Comparison of ENCODE assay signal across 10 mouse cellular contexts in the genomic region with DNA sequence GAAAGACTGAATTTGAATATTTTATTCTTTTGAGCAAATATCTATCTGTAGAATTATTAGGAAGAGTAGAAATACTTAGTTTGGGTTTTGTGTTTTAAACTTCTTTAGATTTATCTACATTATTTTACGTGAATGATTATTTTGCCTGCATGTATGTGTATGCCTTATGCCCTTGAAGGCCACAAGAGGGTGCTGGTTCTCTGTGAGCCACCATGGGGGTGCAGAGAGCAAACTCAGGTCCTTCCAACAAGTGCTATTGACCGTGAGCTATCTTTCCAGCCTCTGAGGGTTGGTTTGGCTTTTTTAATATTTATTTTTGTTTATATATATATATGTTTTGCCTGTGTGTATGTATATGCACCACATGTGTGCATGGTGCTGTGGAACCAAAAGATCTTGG. TPM values are rescaled to one million over a fixed set of nuclear protein-coding genes. Genes with fewer than 3 reads are reported as not detected.
DNase-seq lines count a peak whose midpoint lies in the region; ATAC-seq and TF ChIP-seq lines count a peak whose summit lies in the region.
"Had no signal": no experiment of that assay in that cellular context is flagged by ENCODE, and none has a peak within 500 bp of the region (broad histone marks: within the 10 kb centered on the region; RNA-seq: fewer than 3 reads in every experiment).

No protein-coding gene starts in this region.

- no peaks in the 10 kb centered on the region for H3K4me1 ChIP-seq in testis, adult 2 months (ENCODE audit: control insufficient read depth, insufficient read depth, low read length)
- no peaks in the 10 kb centered on the region for H3K4me1 ChIP-seq in embryonic facial prominence, embryonic 10.5 days
- H3K4me1 ChIP-seq: megakaryocyte, embryonic 14.5 days had no signal

- TF ChIP-seq CTCF in gastrocnemius, adult 2 months (IDR thresholded peaks at IDR 0.05), result peak; percentile 90
- peak; percentile 47; the same call in 1 of the 2 replicates for TF ChIP-seq CTCF in testis, adult 2 months (IDR thresholded peaks at IDR 0.05; ENCODE audit: control insufficient read depth, insufficient read depth, insufficient replicate concordance, low read depth, low read length)

- ATAC-seq in megakaryocyte progenitor cell, adult 5-6 weeks (replicated peaks; ENCODE audit: poor library complexity), result peak; percentile 90

- TF ChIP-seq POLR2A in testis, adult 2 months (IDR thresholded peaks at IDR 0.05; ENCODE audit: control insufficient read depth, low read depth, low read length), result no peak

- intact Hi-C loops in gastrocnemius, adult 2 months (cut with DNase I), result loop anchor here (5.0 kb wide), 1 partner anchor 230 kb away; no protein-coding TSS in a partner anchor

- peaks cover 1% of the 10 kb centered on the region for H3K36me3 ChIP-seq in testis, adult 2 months (ENCODE audit: control insufficient read depth, insufficient read depth, low read length)
- peaks cover 98% of the 10 kb centered on the region for H3K36me3 ChIP-seq in embryonic facial prominence, embryonic 10.5 days (replicated peaks)

- H3K27me3 ChIP-seq in testis, adult 2 months (ENCODE audit: control insufficient read depth, insufficient read depth, low read length), result no peaks in the 10 kb centered on the region
- no peaks in the 10 kb centered on the region for H3K27me3 ChIP-seq in embryonic facial prominence, embryonic 10.5 days (replicated peaks; ENCODE audit: low read depth, poor library complexity, severe bottlenecking)
- H3K27me3 ChIP-seq: heart, embryonic 15.5 days; megakaryocyte, embryonic 14.5 days had no signal

- H3K4me3 ChIP-seq in gastrocnemius, adult 2 months, result no peak overlapping the region
- H3K4me3 ChIP-seq in testis, adult 2 months (ENCODE audit: control insufficient read depth, low read depth, low read length), result no peak overlapping the region
- H3K4me3 ChIP-seq in embryonic facial prominence, embryonic 10.5 days, result no peak overlapping the region
- H3K4me3 ChIP-seq: heart, embryonic 15.5 days; megakaryocyte, embryonic 14.5 days had no signal

- H3K9me3 ChIP-seq in embryonic facial prominence, embryonic 10.5 days, result no peaks in the 10 kb centered on the region
- H3K9me3 ChIP-seq: heart, embryonic 15.5 days; megakaryocyte, embryonic 14.5 days had no signal

- peak overlapping the region; percentile 25; the same call in 1 of the 2 replicates for H3K27ac ChIP-seq in gastrocnemius, adult 2 months
- H3K27ac ChIP-seq in testis, adult 2 months (ENCODE audit: control insufficient read depth, insufficient read depth, low read depth, low read length), result no peak overlapping the region
- H3K27ac ChIP-seq in embryonic facial prominence, embryonic 10.5 days (replicated peaks), result no peak overlapping the region
- H3K27ac ChIP-seq: heart, embryonic 15.5 days had no signal

- DNase-seq in gastrocnemius, adult 2 months, result peak; percentile 28
- no peak for DNase-seq in gastrocnemius, postnatal 4 days (ENCODE audit: low spot score in 2 of 2)
- no peak for DNase-seq in testis, postnatal 14 days (ENCODE audit: low spot score)
- DNase-seq in embryonic facial prominence, embryonic 10.5 days (ENCODE audit: low spot score), result peak; percentile 25
- DNase-seq in layer of hippocampus, adult 9-10 months (ENCODE audit: low spot score), result no peak
- DNase-seq in layer of hippocampus, postnatal 25 days (ENCODE audit: extremely low spot score in 1 of 2, low spot score in 1 of 2), result no peak

- 90% methylated on average over 2 of the region's 2 CpGs for WGBS in embryonic facial prominence, embryonic 10.5 days

RNA-seq across cellular contexts. Expression of gene Dynlrb1, which starts 28.9 kb away (rescaled TPM):
- 100 to 1,000 TPM; 100 to 128 TPM for total RNA-seq in gastrocnemius, adult 2 months (2021)
- total RNA-seq in gastrocnemius, postnatal 4 days (2021), result 100 to 1,000 TPM; 153 to 163 TPM
- 53.6 and 60.8 TPM in 2 replicates for polyA plus RNA-seq in testis, adult 2 months (2012; rRNA removed)
- 416 and 443 TPM in 2 replicates for polyA plus RNA-seq in embryonic facial prominence, embryonic 10.5 days (2016; fragmentation: Nextera tagmentation; extraction: Ambion mirVana)
- total RNA-seq in megakaryocyte progenitor cell, adult 5-6 weeks (2015), result 378 and 407 TPM in 2 replicates
- total RNA-seq in megakaryocyte progenitor cell, adult 5-6 weeks (2017), result 230 and 257 TPM in 2 replicates
- total RNA-seq in layer of hippocampus, postnatal 25 days (2021), result 100 to 1,000 TPM; 321 to 331 TPM

Comparison
In these comparisons a context has a peak if more than half of its experiments do, and no peak if none do; other contexts are left out.
1. DNase-seq: peak in gastrocnemius, adult 2 months (single experiment) and embryonic facial prominence, embryonic 10.5 days (single experiment); none in gastrocnemius, postnatal 4 days (0 of 2), testis, postnatal 14 days (single experiment), layer of hippocampus, adult 9-10 months (single experiment) and layer of hippocampus, postnatal 25 days (0 of 2).